Mouse (Mus musculus): ENCODE results near the gene Armh1.

- TF ChIP-seq GATA1 (IDR thresholded peaks at IDR 0.05; ENCODE audit: borderline replicate concordance, low read length), result no peak
- TF ChIP-seq FLI1 (IDR thresholded peaks at IDR 0.05; ENCODE audit: low read length), result no peak
These were observed 24.4 kb upstream of the Armh1 start for GRCm38 (mm10) chr4:117276281-117276711.

Data from megakaryocyte, embryonic 14.5 days (primary cell).